Mouse (Mus musculus) left cerebral cortex, postnatal 25 days (tissue): ENCODE measurements at regions not wholly inside any gene's neighbourhood (a gene's known extent, or its start where the extent isn't known, plus 50 kb on each side); places are given as distances from the start of the nearest gene placed in this dataset.
A peak's percentile ranks its signal among the peaks of the same experiment; 100 is the strongest.

Experiments used
- DNase-seq, 2 experiments: peaks; one replicate each; pipeline ENCODE4 v3.0.0; 2022; ENCODE audit warnings: low spot score in 2 of 2, mixed read lengths in 1 of 2
- intact Hi-C: fragments of 180-260 bp; cut with DNase I; formaldehyde crosslinking; loops from one replicate; pipeline ENCODE4 v1.15.1; 2025

DNA sequence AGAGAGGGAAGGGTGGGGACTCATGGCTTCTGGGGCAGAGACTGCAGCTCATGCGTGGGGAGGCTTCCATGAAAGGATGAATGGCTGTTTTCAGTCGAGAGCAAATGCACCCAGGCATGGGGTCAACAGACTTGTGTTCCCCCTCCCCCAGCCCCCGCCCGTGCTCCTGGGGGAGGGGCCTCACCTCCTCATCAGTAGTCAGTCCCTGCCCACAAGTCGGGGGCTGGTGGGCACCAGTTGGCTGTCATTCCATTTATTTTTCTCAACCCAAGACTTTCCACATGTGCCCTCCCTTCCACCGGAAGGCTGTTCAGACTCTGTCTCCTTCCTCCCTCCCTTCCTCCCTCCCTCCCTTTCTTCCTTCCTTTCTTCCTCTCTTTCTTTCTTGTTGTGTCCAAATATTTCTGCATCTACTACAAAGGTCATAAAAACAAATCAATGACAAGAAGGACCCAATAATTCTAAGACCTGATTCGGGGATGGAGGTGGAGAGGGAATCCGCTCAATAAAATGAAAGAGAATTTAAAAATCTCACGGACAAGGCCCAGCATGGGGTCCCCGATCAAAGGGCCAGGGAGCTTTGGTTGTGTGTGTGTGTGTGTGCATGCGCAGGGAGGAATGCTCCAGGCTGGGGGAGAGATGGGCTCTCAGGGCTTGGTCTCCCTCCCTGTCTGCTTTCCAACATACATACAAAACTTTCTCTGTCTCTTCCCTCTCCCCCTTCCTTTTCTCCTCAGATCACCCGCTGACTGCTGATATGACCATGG lies 57.7 kb downstream of the Rpl14 start:
- intact Hi-C loops: no loop called here
- DNase-seq: no peak

DNA sequence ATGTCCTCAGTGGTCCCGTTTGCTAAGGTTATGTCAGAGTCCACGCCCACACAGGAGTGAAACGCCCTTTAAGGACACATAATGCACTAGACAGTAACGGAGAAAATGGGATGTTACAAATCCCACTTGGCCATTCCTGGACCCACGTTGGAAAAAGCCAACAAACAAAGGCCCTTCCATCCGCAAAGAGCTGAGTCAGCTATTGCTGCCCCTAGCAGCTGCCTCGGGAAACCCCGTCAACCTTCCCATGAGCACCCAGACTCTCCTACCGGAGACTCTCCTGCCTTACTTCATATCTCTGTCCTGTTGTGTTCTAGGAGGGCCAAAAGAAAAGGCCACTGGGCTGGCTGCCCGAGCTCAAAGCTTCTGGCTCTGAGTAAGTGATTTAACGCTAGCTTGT lies 58.4 kb downstream of the Rpl14 start:
- intact Hi-C loops: no loop called here
- DNase-seq: no peak

DNA sequence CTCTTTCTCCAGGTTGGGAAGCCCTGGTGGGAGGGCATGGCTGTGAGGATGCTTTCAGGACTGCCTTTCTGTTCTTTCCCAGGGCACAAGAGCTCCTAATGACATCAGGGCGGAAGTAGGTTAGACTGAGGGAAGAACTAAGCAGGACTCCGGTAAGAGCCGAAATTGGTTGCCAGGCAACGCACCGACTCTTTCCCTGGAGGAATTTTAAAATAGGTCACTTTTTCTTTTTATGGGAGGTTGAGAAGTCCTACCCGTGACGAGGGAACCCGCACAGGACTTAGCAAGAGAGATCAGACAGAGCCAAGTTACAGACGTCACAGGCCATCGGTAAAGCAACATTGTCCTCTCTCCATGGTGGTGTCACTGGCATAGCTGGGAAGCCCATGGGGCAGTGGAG lies 61.6 kb downstream of the Rpl14 start:
- intact Hi-C loops: no loop called here
- peak; percentile 54 to 84 for DNase-seq

- intact Hi-C loops: no loop called here
- no peak for DNase-seq
Measured at GRCm38 (mm10) chr9:120642656-120643055, 71.4 kb downstream of the Rpl14 start.

- intact Hi-C loops: no loop called here
- DNase-seq: peak in 1 of 2 experiments; percentile 46
Measured at GRCm38 (mm10) chr9:120643371-120643770, 72.1 kb downstream of the Rpl14 start.

GRCm38 (mm10) chr9:120645776-120646175 lies 74.5 kb downstream of the Rpl14 start:
- intact Hi-C loops: no loop called here

GRCm38 (mm10) chr9:120646806-120647667 lies 75.8 kb downstream of the Rpl14 start:
- DNase-seq: peak in 1 of 2 experiments; percentile 64
- intact Hi-C loops: no loop called here

More at GRCm38 (mm10) chr9:120645776-120646175, 74.5 kb downstream of the Rpl14 start:
- DNase-seq: no peak

DNA sequence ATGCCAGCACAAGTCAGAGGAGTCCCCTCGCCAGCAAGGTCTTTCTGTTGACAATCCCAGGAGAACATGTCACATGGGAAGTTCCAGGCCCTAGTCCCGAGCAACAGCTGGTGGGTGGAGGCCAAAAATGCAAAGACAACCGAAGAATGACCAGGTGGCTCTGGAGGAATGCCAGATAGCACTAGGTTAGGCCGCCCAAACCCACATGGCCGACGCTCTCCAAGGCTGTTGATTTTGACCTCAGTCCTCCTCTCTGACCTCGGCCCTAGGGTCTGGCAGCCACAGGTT lies 76.4 kb downstream of the Rpl14 start:
- intact Hi-C loops: no loop called here
- DNase-seq: no peak

- no peak for DNase-seq
- intact Hi-C loops: no loop called here
Measured at GRCm38 (mm10) chr9:120652733-120653132, 81.5 kb downstream of the Rpl14 start.

GRCm38 (mm10) chr9:120653170-120653569 lies 81.9 kb downstream of the Rpl14 start:
- no peak for DNase-seq
- intact Hi-C loops: no loop called here

GRCm38 (mm10) chr9:120654736-120655135 lies 83.5 kb downstream of the Rpl14 start:
- no peak for DNase-seq
- intact Hi-C loops: loop anchor here (5.0 kb wide), 1 partner anchor 52 kb away; no protein-coding TSS in a partner anchor

GRCm38 (mm10) chr9:120656976-120657375 lies 85.7 kb downstream of the Rpl14 start:
- no peak for DNase-seq
- intact Hi-C loops: loop anchor here (5.0 kb wide), 1 partner anchor 55 kb away; no protein-coding TSS in a partner anchor

DNA sequence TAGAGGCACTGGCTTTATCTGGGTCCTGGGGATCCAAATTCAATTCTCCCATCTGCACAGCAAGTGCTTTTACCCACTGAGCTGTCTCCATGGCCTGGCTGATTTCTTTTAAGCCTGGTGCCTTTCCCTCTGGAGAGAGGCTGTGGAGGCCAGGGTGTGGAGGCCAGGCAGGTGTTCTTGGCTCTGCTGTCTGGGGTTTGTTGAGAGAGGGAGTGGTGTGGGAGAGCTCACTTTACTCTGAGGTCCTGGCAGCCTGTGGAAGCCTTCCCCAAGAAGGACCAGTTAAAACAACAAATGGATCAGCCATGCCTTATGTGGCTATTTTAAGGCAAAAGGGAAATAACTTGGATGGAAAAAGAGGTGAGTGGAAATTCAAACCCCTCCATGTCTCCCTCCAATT lies 86.5 kb downstream of the Rpl14 start:
- intact Hi-C loops: loop anchor here (5.0 kb wide), 1 partner anchor 55 kb away; no protein-coding TSS in a partner anchor

GRCm38 (mm10) chr9:120658576-120658975 lies 87.3 kb downstream of the Rpl14 start:
- DNase-seq: no peak

More for the DNA sequence above, 86.5 kb downstream of the Rpl14 start:
- no peak for DNase-seq

GRCm38 (mm10) chr9:120661226-120661625 lies 90.0 kb downstream of the Rpl14 start:
- intact Hi-C loops: no loop called here
- no peak for DNase-seq

More at GRCm38 (mm10) chr9:120658576-120658975, 87.3 kb downstream of the Rpl14 start:
- intact Hi-C loops: loop anchor here (5.0 kb wide), 1 partner anchor 56 kb away; no protein-coding TSS in a partner anchor

DNA sequence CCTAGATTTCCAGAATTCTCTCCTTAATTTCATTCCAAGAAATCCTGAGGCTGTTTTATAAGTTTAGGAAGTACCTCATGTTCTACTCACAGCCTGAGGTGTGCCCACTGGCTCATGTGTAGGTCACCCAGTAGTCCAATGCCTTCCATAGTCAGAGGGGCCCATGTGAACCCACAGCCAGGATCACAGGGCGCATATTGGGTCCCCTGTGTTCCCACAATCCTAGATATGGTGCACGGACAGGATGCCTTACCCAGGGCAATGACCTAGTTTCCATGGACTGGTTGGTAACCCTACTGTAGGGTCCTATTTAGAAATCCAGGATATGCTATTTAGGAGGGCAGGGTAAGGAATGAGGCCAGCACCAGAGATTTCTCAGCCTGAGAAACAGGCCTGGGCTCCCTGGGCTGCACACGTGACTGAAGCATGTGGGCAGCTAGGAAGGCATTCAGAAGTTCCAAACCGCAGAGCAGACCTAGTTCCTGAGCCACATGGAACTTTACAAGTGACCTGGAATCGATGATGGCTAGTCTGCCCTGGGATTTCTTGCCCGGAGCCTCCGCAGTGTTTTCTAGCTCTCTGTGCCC lies 90.5 kb downstream of the Rpl14 start:
- DNase-seq: no peak
- intact Hi-C loops: no loop called here

DNA sequence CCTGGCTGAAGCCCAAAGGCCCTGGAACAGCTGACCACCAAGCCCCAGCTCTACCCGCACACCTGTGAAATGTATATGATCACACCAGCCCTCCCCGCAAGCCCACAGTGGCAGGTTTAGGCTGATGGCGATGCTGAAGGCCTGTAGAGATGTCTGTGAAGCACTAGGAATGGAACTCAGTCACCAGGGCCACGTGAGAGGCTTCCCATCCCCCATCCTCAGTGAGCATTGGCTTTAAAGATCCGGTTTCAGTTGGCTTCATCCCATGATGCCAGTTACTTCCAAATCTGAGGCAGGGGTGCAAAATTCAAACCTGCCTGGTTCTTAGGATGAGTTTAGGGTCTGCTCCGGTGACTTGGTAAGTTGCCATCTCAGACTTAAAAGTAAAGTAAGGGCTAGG lies 91.9 kb downstream of the Rpl14 start:
- intact Hi-C loops: no loop called here

GRCm38 (mm10) chr9:120664086-120664485 lies 92.8 kb downstream of the Rpl14 start:
- DNase-seq: no peak
- intact Hi-C loops: no loop called here

More for the DNA sequence above, 91.9 kb downstream of the Rpl14 start:
- DNase-seq: no peak

DNA sequence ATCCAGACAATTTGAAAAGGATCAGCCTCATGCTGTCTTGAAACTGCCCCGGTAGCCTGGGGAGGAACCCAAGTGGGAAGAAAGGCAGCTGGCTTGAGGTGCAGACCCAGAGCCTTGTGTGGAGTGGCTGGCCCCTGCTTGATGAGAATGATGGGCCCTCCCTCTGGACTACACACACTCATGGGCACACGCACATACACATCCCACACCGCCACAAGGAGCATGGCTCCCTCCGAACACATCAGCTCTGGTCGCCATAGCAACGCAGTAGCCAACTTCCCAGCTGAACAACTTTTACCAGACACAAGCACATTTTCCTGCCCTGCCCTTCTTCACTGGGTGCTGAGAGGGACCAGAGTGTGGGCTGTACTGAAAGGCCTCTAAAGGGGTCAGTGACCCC lies 101.2 kb downstream of the Rpl14 start:
- peak; percentile 70 to 71 for DNase-seq
- intact Hi-C loops: no loop called here

- DNase-seq: no peak
- intact Hi-C loops: no loop called here
Measured at GRCm38 (mm10) chr9:120674855-120675254, 103.6 kb downstream of the Rpl14 start.
